12 mouse cellular contexts compared by ENCODE assay signal in genomic region chr12:8410410-8411341, GRCm38 (mm10).
DNase-seq lines count a peak whose midpoint lies in the region; ATAC-seq and TF ChIP-seq lines count a peak whose summit lies in the region.
"Had no signal": no experiment of that assay in that cellular context is flagged by ENCODE, and none has a peak within 500 bp of the region (broad histone marks: within the 10 kb centered on the region; RNA-seq: fewer than 3 reads in every experiment).

No protein-coding gene starts in this region.

- no peak overlapping the region for H3K27ac ChIP-seq in heart, embryonic 12.5 days (ENCODE audit: poor library complexity, severe bottlenecking)
- H3K27ac ChIP-seq in heart, postnatal 0 days (ENCODE audit: low read depth) = no peak overlapping the region
- H3K27ac ChIP-seq: embryonic facial prominence, embryonic 12.5 days; macrophage had no signal

- H3K36me3 ChIP-seq in heart, embryonic 12.5 days = no peaks in the 10 kb centered on the region
- no peaks in the 10 kb centered on the region for H3K36me3 ChIP-seq in heart, postnatal 0 days (replicated peaks; ENCODE audit: control insufficient read depth, insufficient read depth, low read length)
- H3K36me3 ChIP-seq: embryonic facial prominence, embryonic 12.5 days had no signal

- H3K9ac ChIP-seq in heart, embryonic 12.5 days = 0 out of 2 replicates have a peak overlapping the region, but pooled peaks have one; percentile 17
- H3K9ac ChIP-seq in heart, postnatal 0 days (replicated peaks; ENCODE audit: low read depth, low read length) = no peak overlapping the region
- H3K9ac ChIP-seq: embryonic facial prominence, embryonic 12.5 days had no signal

- no peak for TF ChIP-seq EP300 in heart, postnatal 0 days (IDR thresholded peaks at IDR 0.05; ENCODE audit: low read depth)

- WGBS in heart, embryonic 12.5 days = 30% methylated on average over 24 of the region's 24 CpGs
- WGBS in heart, postnatal 0 days = 20% methylated on average over 23 of the region's 24 CpGs

- peak; percentile 53; the same call in 1 of the 2 replicates for ATAC-seq in heart, embryonic 12.5 days (ENCODE audit: insufficient number of reproducible peaks, low FRiP score)
- ATAC-seq in heart, postnatal 0 days (ENCODE audit: insufficient read depth, low read depth) = peak; percentile 67

- H3K4me2 ChIP-seq in heart, embryonic 12.5 days = peak overlapping the region; percentile 59
- peak overlapping the region; percentile 47 for H3K4me2 ChIP-seq in heart, postnatal 0 days (ENCODE audit: low read depth, low read length)
- H3K4me2 ChIP-seq: embryonic facial prominence, embryonic 12.5 days had no signal

- H3K9me3 ChIP-seq in heart, embryonic 12.5 days (replicated peaks) = no peaks in the 10 kb centered on the region
- H3K9me3 ChIP-seq in heart, postnatal 0 days (replicated peaks; ENCODE audit: control insufficient read depth, low read length) = no peaks in the 10 kb centered on the region
- H3K9me3 ChIP-seq: embryonic facial prominence, embryonic 12.5 days had no signal

- H3K4me3 ChIP-seq in heart, embryonic 12.5 days = peak overlapping the region; percentile 23; the same call in 1 of the 2 replicates
- no peak overlapping the region for H3K4me3 ChIP-seq in heart, postnatal 0 days (ENCODE audit: low read depth, low read length)
- H3K4me3 ChIP-seq: embryonic facial prominence, embryonic 12.5 days had no signal

- H3K27me3 ChIP-seq in heart, embryonic 12.5 days (replicated peaks) = no peaks in the 10 kb centered on the region
- H3K27me3 ChIP-seq in heart, postnatal 0 days (ENCODE audit: control insufficient read depth, insufficient read depth, low read length) = no peaks in the 10 kb centered on the region
- H3K27me3 ChIP-seq: CH12.LX; embryonic facial prominence, embryonic 12.5 days had no signal

- DNase-seq in heart, postnatal 4 days = no peak
- peak; percentile 23 for DNase-seq in lung, postnatal 36 days
- DNase-seq in lung, postnatal 14 days = no peak
- peak; percentile 30 for DNase-seq in heart, postnatal 0 days (ENCODE audit: low spot score)
- DNase-seq in retina, embryonic 14.5 days (ENCODE audit: low spot score) = peak; percentile 18
- no peak for DNase-seq in layer of hippocampus, adult 8-10 months (ENCODE audit: low spot score in 2 of 2)
- no peak for DNase-seq in embryo, embryonic 10 days (ENCODE audit: low spot score)
- DNase-seq: thymus, adult 18-20 months had no signal

- TF ChIP-seq CTCF in heart, postnatal 0 days (IDR thresholded peaks at IDR 0.05; ENCODE audit: low read depth) = no peak

- H3K4me1 ChIP-seq in heart, embryonic 12.5 days (replicated peaks) = peaks cover 17% of the 10 kb centered on the region
- peaks cover 8% of the 10 kb centered on the region for H3K4me1 ChIP-seq in heart, postnatal 0 days (ENCODE audit: control insufficient read depth, insufficient read depth)

Comparison
In these comparisons a context has a peak if more than half of its experiments do, and no peak if none do; other contexts are left out.
1. DNase-seq: peak in lung, postnatal 36 days (single experiment), heart, postnatal 0 days (single experiment) and retina, embryonic 14.5 days (single experiment); none in heart, postnatal 4 days (single experiment), lung, postnatal 14 days (single experiment), layer of hippocampus, adult 8-10 months (0 of 2) and embryo, embryonic 10 days (single experiment).